Mouse (Mus musculus) cerebellum, adult 2 months (tissue): ENCODE measurements around the gene Gnl2.

Experiments used
- CTCF ChIP-seq: fragments of 200-500 bp; IDR thresholded peaks from 2 replicates; pipeline ENCODE4 v1.5.1; 2011; ENCODE audit warnings: low read depth, mild to moderate bottlenecking, control low read depth, low read length, moderate library complexity, borderline replicate concordance; ENCODE audit not compliant: insufficient read depth
- POLR2A ChIP-seq: fragments of 200-500 bp; IDR thresholded peaks from 2 replicates; pipeline ENCODE4 v1.6.1; 2011; ENCODE audit warnings: low read length, control low read depth, borderline replicate concordance; ENCODE audit not compliant: insufficient read depth

GRCm38 (mm10) chr4:125008712-125009111, 7.7 kb upstream of the Gnl2 start:
- TF ChIP-seq CTCF, result no peak
- no peak for TF ChIP-seq POLR2A
